11 mouse cellular contexts compared by ENCODE assay signal in genomic region chr4:58994762-58995161, GRCm38 (mm10). TPM values are rescaled to one million over a fixed set of nuclear protein-coding genes. Genes with fewer than 3 reads are reported as not detected.
DNase-seq lines count a peak whose midpoint lies in the region; ATAC-seq lines count a peak whose summit lies in the region.
"Had no signal": no experiment of that assay in that cellular context is flagged by ENCODE, and none has a peak within 500 bp of the region (broad histone marks: within the 10 kb centered on the region; RNA-seq: fewer than 3 reads in every experiment).

Gene Dnajc25, plus strand, starts transcription at chr4:58995062.

- no peaks in the 10 kb centered on the region for H3K36me3 ChIP-seq in liver, embryonic 11.5 days (ENCODE audit: control insufficient read depth, insufficient read depth, low read length)
- H3K36me3 ChIP-seq in heart, embryonic 12.5 days, result no peaks in the 10 kb centered on the region
- H3K36me3 ChIP-seq: hindbrain, embryonic 13.5 days had no signal

- DNase-seq in liver, embryonic 11.5 days (ENCODE audit: low spot score), result no peak
- no peak for DNase-seq in liver
- peak in 1 of 2 experiments; percentile 18 for DNase-seq in adrenal gland, postnatal 36 days
- no peak for DNase-seq in frontal cortex, postnatal 14 days (ENCODE audit: low spot score in 2 of 2)
- no peak for DNase-seq in layer of hippocampus, adult 8-10 months (ENCODE audit: low spot score in 2 of 2)
- DNase-seq in lung, postnatal 10 days, result no peak
- DNase-seq: thymus, adult 2 months had no signal

- H3K4me2 ChIP-seq in liver, embryonic 11.5 days, result no peak within 1 kb of the TSS
- no peak within 1 kb of the TSS for H3K4me2 ChIP-seq in heart, embryonic 12.5 days
- H3K4me2 ChIP-seq: hindbrain, embryonic 13.5 days had no signal

- WGBS in liver, embryonic 11.5 days, result 61% methylated on average over 4 of the region's 4 CpGs
- WGBS in heart, embryonic 12.5 days, result 75% methylated on average over 4 of the region's 4 CpGs

- no peak within 1 kb of the TSS for H3K9ac ChIP-seq in liver, embryonic 11.5 days (ENCODE audit: low read depth, low read length)
- H3K9ac ChIP-seq in heart, embryonic 12.5 days, result no peak within 1 kb of the TSS
- H3K9ac ChIP-seq: hindbrain, embryonic 13.5 days had no signal

- H3K4me3 ChIP-seq in liver, embryonic 11.5 days (ENCODE audit: low read depth, low read length), result no peak within 1 kb of the TSS
- no peak within 1 kb of the TSS for H3K4me3 ChIP-seq in heart, embryonic 12.5 days
- H3K4me3 ChIP-seq: hindbrain, embryonic 13.5 days had no signal

- no peak within 1 kb of the TSS for H3K27ac ChIP-seq in liver, embryonic 11.5 days (ENCODE audit: low read depth, low read length)
- no peak within 1 kb of the TSS for H3K27ac ChIP-seq in heart, embryonic 12.5 days (ENCODE audit: poor library complexity, severe bottlenecking)
- H3K27ac ChIP-seq: hindbrain, embryonic 13.5 days had no signal

- H3K9me3 ChIP-seq in liver, embryonic 11.5 days (ENCODE audit: control insufficient read depth, low read length), result no peaks in the 10 kb centered on the region
- no peaks in the 10 kb centered on the region for H3K9me3 ChIP-seq in heart, embryonic 12.5 days (replicated peaks)
- H3K9me3 ChIP-seq: hindbrain, embryonic 13.5 days had no signal

- peaks cover 33% of the 10 kb centered on the region for H3K4me1 ChIP-seq in liver, embryonic 11.5 days (replicated peaks; ENCODE audit: control insufficient read depth, insufficient read depth, low read length)
- peaks cover 12% of the 10 kb centered on the region for H3K4me1 ChIP-seq in heart, embryonic 12.5 days (replicated peaks)
- H3K4me1 ChIP-seq: hindbrain, embryonic 13.5 days had no signal

- ATAC-seq in liver, embryonic 11.5 days (replicated peaks; ENCODE audit: low FRiP score), result no peak
- ATAC-seq in heart, embryonic 12.5 days (ENCODE audit: insufficient number of reproducible peaks, low FRiP score), result no peak
- no peak for ATAC-seq in monocyte, adult 5-6 weeks (replicated peaks; ENCODE audit: insufficient number of reproducible peaks, low FRiP score, low TSS enrichment, poor library complexity, severe bottlenecking)
- ATAC-seq: midbrain, embryonic 16.5 days had no signal

- H3K27me3 ChIP-seq in liver, embryonic 11.5 days (replicated peaks; ENCODE audit: control insufficient read depth, insufficient read depth, low read length), result no peaks in the 10 kb centered on the region
- peaks cover 10% of the 10 kb centered on the region for H3K27me3 ChIP-seq in heart, embryonic 12.5 days (replicated peaks)

RNA-seq across cellular contexts. Expression of gene Dnajc25, which starts in this region (rescaled TPM):
- 8.8 and 11.1 TPM in 2 replicates for polyA plus RNA-seq in liver, embryonic 11.5 days (2014; fragmentation: Nextera tagmentation; extraction: Ambion mirVana)
- total RNA-seq in adrenal gland, postnatal 36 days (2021), result 10 to 100 TPM; 14.0 to 18.3 TPM
- polyA plus RNA-seq in heart, embryonic 12.5 days (2016; fragmentation: Nextera tagmentation; extraction: Ambion mirVana), result 12.3 and 14.1 TPM in 2 replicates
- 10.7 to 15.7 TPM (median 15.3 TPM) in 3 replicates for total RNA-seq in monocyte, adult 5-6 weeks (2017)
- total RNA-seq in layer of hippocampus, adult 8-10 months (2022), result 1 to 10 TPM; 5.5 to 8.9 (median 6.1) TPM
